Mouse (Mus musculus) retina, postnatal 1 day (tissue): ENCODE data around the gene Gm10024.
"Not testable (repeated sequence)": the region's sequence is repeated elsewhere in the genome, so short reads cannot be mapped to it uniquely, and the experiment has no call there.

Experiments used
- DNase-seq: peaks from one replicate; pipeline ENCODE4 v3.0.0-alpha.2; 2012

Gm10024 gene

GRCm38 (mm10) chr10:77711157-77711556 is at the start of gene Gm10024:
TSS of gene Gm10024 (plus strand) at chr10:77711457.
- DNase-seq: not testable (repeated sequence)

- DNase-seq: peak; percentile 22
These were observed 47.1 kb upstream of the Gm10024 start for GRCm38 (mm10) chr10:77663949-77664665.

GRCm38 (mm10) chr10:77666342-77666741 is 44.9 kb upstream of the Gm10024 start:
- DNase-seq: no peak

- DNase-seq: no peak
These were observed 43.9 kb upstream of the Gm10024 start for GRCm38 (mm10) chr10:77667402-77667801.

- no peak for DNase-seq
These were observed 40.5 kb upstream of the Gm10024 start for GRCm38 (mm10) chr10:77670710-77671109.

- DNase-seq: no peak
These were observed 39.7 kb upstream of the Gm10024 start for GRCm38 (mm10) chr10:77671519-77671918.

- no peak for DNase-seq
These were observed 37.5 kb upstream of the Gm10024 start for GRCm38 (mm10) chr10:77673765-77674164.

- peak; percentile 74 for DNase-seq
These were observed 33.7 kb upstream of the Gm10024 start for GRCm38 (mm10) chr10:77677562-77677961.

- no peak for DNase-seq
These were observed 28.3 kb upstream of the Gm10024 start for GRCm38 (mm10) chr10:77682994-77683393.

GRCm38 (mm10) chr10:77684181-77684580 is 27.1 kb upstream of the Gm10024 start:
- DNase-seq: no peak

- no peak for DNase-seq
These were observed 25.2 kb upstream of the Gm10024 start, which contains the start of gene Tspear for GRCm38 (mm10) chr10:77685895-77686664. TSS of gene Tspear (plus strand) at chr10:77686569.

- DNase-seq: no peak
These were observed 24.2 kb upstream of the Gm10024 start for GRCm38 (mm10) chr10:77687021-77687420.

GRCm38 (mm10) chr10:77690356-77690807 is 20.9 kb upstream of the Gm10024 start, which contains the start of gene Gm19402:
TSS of gene Gm19402 (minus strand) at chr10:77690757.
- DNase-seq: peak; percentile 28

GRCm38 (mm10) chr10:77697133-77697532 is 14.1 kb upstream of the Gm10024 start, which contains the start of gene Gm9508:
TSS of gene Gm9508 (minus strand) at chr10:77697233.
- no peak for DNase-seq

- DNase-seq: no peak
These were observed 4.9 kb upstream of the Gm10024 start, which contains the start of gene Gm10272 for GRCm38 (mm10) chr10:77706326-77706725. TSS of gene Gm10272 (plus strand) at chr10:77706626.

GRCm38 (mm10) chr10:77709831-77710230 is 1.4 kb upstream of the Gm10024 start:
- DNase-seq: no peak

- DNase-seq: peak; percentile 26
These were observed 2.5 kb downstream of the Gm10024 start for GRCm38 (mm10) chr10:77713734-77714133.

GRCm38 (mm10) chr10:77715507-77715906 is 4.2 kb downstream of the Gm10024 start, which contains the start of gene Gm10142:
TSS of gene Gm10142 (plus strand) at chr10:77715807.
- no peak for DNase-seq

- not testable (repeated sequence) for DNase-seq
These were observed 9.0 kb downstream of the Gm10024 start, which contains the start of gene Krtap12-1 for GRCm38 (mm10) chr10:77720299-77720698. TSS of gene Krtap12-1 (plus strand) at chr10:77720599.

GRCm38 (mm10) chr10:77724855-77725254 is 13.6 kb downstream of the Gm10024 start:
- peak; percentile 15 for DNase-seq

GRCm38 (mm10) chr10:77726186-77726585 is 14.9 kb downstream of the Gm10024 start, which contains the start of gene Gm10100:
TSS of gene Gm10100 (plus strand) at chr10:77726486.
- no peak for DNase-seq

- DNase-seq: no peak
These were observed 17.0 kb downstream of the Gm10024 start for GRCm38 (mm10) chr10:77728280-77728679.

GRCm38 (mm10) chr10:77729241-77729640 is 18.0 kb downstream of the Gm10024 start:
- DNase-seq: peak; percentile 20
